Mouse (Mus musculus): Measurements from ENCODE around the gene Bud23.
"Not testable (repeated sequence)": the region's sequence is repeated elsewhere in the genome, so short reads cannot be mapped to it uniquely, and the experiment has no call there.

Bud23 gene

GRCm38 (mm10) chr5:135064909-135065446, at the start of gene Bud23:
Gene Bud23, minus strand, starts transcription at chr5:135064959.
- not testable (repeated sequence) for DNase-seq

GRCm38 (mm10) chr5:135113782-135114181, 49.0 kb upstream of the Bud23 start:
- DNase-seq: peak; percentile 32 to 75

- DNase-seq: peak; percentile 53 to 73
Measured at GRCm38 (mm10) chr5:135109976-135110375, 45.2 kb upstream of the Bud23 start.

- peak; percentile 22 to 84 for DNase-seq
Measured at GRCm38 (mm10) chr5:135109426-135109825, 44.7 kb upstream of the Bud23 start.

GRCm38 (mm10) chr5:135109017-135109416, 44.3 kb upstream of the Bud23 start:
- DNase-seq: peak; percentile 50 to 73

- peak; percentile 95 to 96 for DNase-seq
Measured at GRCm38 (mm10) chr5:135107521-135108501, 43.1 kb upstream of the Bud23 start.

GRCm38 (mm10) chr5:135106758-135107256, 42.0 kb upstream of the Bud23 start:
- peak; percentile 97 for DNase-seq

- DNase-seq: peak in 1 of 2 experiments; percentile 57
Measured at GRCm38 (mm10) chr5:135103999-135104660, 39.4 kb upstream of the Bud23 start.

- DNase-seq: no peak
Measured at GRCm38 (mm10) chr5:135100981-135101380, 36.2 kb upstream of the Bud23 start.

GRCm38 (mm10) chr5:135089653-135090052, 24.9 kb upstream of the Bud23 start, which contains the start of gene Mlxipl:
Gene Mlxipl, plus strand, starts transcription at chr5:135089890.
- DNase-seq: peak; percentile 80 to 94

- DNase-seq: no peak
Measured at GRCm38 (mm10) chr5:135086871-135087270, 22.1 kb upstream of the Bud23 start.

- DNase-seq: peak; percentile 25 to 58
Measured at GRCm38 (mm10) chr5:135080539-135080938, 15.8 kb upstream of the Bud23 start.

- no peak for DNase-seq
Measured at GRCm38 (mm10) chr5:135079578-135079977, 14.8 kb upstream of the Bud23 start.

- no peak for DNase-seq
Measured at GRCm38 (mm10) chr5:135078482-135078810, 13.7 kb upstream of the Bud23 start.

- peak; percentile 93 to 94 for DNase-seq
Measured at GRCm38 (mm10) chr5:135077564-135078481, 13.1 kb upstream of the Bud23 start, which contains the start of gene Vps37d. Gene Vps37d, minus strand, starts transcription at chr5:135078266.

- peak; percentile 71 to 86 for DNase-seq
Measured at GRCm38 (mm10) chr5:135076931-135077505, 12.3 kb upstream of the Bud23 start.

- peak; percentile 17 to 58 for DNase-seq
Measured at GRCm38 (mm10) chr5:135076368-135076767, 11.6 kb upstream of the Bud23 start.

GRCm38 (mm10) chr5:135075655-135076054, 10.9 kb upstream of the Bud23 start:
- DNase-seq: no peak

GRCm38 (mm10) chr5:135073349-135074150, 8.8 kb upstream of the Bud23 start:
- DNase-seq: no peak

GRCm38 (mm10) chr5:135072720-135073119, 8.0 kb upstream of the Bud23 start:
- DNase-seq: no peak

- DNase-seq: no peak
Measured at GRCm38 (mm10) chr5:135072061-135072460, 7.3 kb upstream of the Bud23 start.
